Mouse (Mus musculus) lung, postnatal 36 days (tissue): ENCODE measurements around the gene Jak1.

ENCODE experiments used
- DNase-seq: peaks from one replicate; pipeline ENCODE4 v3.0.0; 2022; ENCODE audit warnings: mixed read lengths

Gene Jak1

DNA sequence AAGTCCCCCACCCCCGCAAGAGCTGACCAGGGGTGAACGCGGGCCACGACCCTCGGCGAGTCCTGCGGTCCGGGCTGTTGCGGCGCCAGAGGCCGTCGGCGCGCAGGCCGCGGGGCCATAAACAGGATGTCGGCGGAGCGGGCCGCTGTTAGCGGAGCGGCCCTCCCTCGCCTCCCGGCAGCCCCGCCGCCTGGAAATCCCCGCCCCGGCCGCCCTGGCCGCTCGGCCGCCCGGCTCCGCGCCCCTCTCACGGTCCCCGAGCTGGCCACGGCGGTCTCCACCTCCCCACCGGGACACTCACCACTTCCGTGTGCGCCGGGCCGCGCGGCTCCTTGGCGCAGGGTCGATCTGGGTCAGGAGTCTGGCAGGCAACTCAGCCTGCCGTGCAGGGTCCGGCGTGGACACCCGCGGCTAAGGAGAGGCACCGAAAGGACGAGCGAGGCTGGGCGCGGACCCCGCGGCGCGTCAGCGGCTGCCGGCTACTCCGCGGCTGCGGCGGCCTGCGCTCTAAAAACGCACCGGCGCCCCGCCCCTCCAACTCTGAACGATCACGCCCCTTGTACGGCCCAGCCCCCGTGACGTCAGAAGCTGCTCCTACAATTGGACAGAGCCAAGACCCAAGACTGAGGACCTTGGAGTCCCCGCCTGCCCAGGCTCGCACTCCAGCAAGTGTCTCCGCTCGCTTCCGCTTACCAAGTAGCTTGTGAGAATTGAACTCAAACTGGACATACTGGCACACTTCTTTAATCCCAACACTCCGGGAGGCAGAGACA is at the start of gene Jak1:
Gene Jak1, minus strand, starts transcription at position 542 of the 773 bp plus-strand sequence.
- peak; percentile 100 for DNase-seq

- no peak for DNase-seq
Observed at GRCm38 (mm10) chr4:101312055-101312454, 47.0 kb upstream of the Jak1 start.

- DNase-seq: no peak
Observed at GRCm38 (mm10) chr4:101308166-101308565, 43.1 kb upstream of the Jak1 start.

- DNase-seq: no peak
Observed at GRCm38 (mm10) chr4:101307286-101307685, 42.2 kb upstream of the Jak1 start.

- no peak for DNase-seq
Observed at GRCm38 (mm10) chr4:101306132-101306915, 41.2 kb upstream of the Jak1 start.

DNA sequence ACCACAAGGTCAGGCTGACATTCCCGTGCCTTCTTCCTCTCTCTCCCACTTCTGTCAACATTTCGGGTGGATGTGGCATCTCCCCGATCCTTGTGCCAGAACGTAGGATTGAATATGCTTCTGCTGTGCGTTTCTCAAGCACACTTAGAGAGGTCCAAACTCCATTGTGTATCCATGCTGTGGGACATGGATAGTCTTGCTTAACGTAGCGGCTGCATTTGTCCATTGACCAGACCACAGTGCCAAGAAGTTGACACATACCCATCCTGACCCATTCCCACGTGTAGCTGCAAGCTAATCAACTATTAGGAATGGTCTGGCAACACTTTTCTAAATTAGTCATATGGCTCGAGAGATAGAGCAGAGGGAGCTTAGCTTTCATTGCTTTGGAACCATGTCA is 40.0 kb upstream of the Jak1 start:
- DNase-seq: no peak

DNA sequence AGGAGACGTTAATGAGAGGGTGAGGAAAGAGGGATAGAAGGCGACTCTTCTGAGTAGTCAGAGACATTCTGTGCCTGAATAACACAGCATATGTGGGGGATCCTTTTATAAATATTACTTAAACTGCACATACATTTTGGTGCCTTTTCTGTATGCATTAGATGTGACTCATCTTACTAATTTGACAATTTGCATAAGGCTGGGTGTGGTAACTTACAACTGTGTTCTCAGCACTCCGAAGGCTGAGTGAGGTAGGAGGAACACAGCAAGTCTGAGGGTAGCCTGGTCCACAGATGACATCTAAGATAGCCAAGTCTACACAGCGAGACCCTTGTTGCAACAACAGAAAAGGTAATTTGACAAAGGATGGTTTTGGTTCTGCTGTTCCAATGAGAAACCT is 39.0 kb upstream of the Jak1 start:
- no peak for DNase-seq

- no peak for DNase-seq
Observed at GRCm38 (mm10) chr4:101300392-101300910, 35.4 kb upstream of the Jak1 start.

- DNase-seq: no peak
Observed at GRCm38 (mm10) chr4:101298311-101298990, 33.4 kb upstream of the Jak1 start.

DNA sequence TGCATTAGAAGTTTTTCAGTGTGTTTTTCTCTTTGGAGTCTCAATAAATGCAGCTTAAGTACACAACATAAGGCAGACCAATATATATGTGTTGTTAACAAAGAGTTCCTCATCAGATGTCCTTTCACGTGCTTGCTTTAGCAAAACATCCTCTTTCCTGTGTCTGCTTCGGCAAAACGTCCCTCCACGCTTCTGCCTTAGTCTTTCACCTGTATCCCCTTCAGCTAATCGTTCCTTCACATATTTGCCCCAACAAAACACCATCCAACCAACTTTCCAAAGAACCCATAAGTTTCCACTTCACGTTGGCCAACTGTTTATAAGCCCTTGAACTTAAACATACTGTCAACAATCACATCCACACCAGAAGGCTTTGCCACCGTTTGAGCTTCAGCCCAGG is 31.8 kb upstream of the Jak1 start:
- peak; percentile 28 for DNase-seq

DNA sequence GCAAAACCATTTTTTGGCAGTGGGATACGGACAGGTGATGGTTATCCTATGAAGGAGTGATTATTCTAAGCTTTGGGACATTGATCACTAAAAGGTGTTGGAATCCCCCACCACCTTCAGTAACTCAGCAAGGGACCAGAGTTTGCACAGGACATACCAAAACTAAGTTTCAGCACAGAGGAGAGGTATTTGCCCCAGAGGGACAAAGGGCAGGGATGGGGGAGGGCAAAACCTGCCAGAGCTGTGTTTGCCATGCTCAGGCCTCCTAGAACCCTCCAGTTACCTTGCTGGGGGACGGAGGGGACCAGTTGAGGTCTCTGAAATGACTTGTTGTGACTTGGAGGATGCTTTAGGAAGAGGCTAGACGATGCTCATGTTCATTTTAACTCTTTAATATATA is 30.7 kb upstream of the Jak1 start:
- no peak for DNase-seq

DNA sequence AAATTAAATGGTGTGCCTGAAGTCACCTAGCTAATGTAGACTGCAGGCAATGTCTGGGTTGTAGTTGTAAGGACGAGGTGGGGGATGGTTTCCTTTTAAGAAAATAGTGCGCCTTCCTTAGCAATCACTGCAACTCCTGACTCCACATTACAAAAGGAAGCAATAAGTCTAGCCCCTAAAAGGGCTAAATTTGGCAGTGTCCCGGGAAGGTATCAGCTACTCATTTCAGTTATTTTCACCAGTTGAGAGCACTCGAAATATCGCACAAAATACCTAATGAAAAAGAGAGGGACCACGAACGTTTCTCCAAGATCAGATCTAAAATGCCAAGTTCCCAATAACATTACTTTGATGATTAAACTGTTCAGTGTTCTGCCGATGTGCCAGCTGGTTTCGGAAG is 28.6 kb upstream of the Jak1 start:
- DNase-seq: no peak

DNA sequence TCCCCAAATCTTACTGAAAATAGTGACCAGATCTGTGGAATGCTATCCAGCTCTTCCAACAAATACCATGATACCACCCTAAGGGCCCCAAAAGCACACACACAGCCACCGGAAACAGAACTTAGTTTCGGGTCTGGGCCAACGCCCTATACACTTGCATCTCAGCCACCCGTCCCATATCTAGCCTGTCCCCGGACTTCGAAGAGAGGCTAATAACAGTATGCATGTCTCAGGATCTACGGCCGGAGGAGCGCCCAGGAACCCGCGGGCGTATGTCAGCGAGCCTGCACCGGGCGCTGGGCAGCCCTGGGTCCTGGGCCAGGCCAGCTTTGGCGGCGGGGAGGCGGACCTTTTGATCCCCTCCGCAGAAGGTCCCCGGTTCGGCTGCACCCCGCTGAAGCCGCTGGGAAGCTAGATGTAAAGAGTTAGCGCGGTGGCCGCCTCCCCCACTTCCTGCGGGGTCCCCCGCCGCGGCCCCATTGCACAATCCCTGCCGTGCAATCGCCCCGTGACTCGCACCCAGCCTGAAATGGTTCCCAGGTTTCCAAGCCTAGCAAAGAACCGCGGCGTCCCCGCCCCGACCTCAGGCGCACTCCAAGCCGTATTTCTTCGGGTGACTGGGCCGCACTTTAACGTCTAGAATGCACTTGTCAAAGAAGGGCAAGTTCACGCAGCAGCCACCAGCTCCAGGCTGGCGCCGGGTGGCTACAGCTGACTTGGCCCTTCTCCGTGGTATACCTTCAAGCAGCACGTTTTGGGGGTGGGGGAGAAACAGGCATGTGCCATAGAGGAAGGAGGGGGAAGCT is 27.9 kb upstream of the Jak1 start:
- peak; percentile 78 for DNase-seq

DNA sequence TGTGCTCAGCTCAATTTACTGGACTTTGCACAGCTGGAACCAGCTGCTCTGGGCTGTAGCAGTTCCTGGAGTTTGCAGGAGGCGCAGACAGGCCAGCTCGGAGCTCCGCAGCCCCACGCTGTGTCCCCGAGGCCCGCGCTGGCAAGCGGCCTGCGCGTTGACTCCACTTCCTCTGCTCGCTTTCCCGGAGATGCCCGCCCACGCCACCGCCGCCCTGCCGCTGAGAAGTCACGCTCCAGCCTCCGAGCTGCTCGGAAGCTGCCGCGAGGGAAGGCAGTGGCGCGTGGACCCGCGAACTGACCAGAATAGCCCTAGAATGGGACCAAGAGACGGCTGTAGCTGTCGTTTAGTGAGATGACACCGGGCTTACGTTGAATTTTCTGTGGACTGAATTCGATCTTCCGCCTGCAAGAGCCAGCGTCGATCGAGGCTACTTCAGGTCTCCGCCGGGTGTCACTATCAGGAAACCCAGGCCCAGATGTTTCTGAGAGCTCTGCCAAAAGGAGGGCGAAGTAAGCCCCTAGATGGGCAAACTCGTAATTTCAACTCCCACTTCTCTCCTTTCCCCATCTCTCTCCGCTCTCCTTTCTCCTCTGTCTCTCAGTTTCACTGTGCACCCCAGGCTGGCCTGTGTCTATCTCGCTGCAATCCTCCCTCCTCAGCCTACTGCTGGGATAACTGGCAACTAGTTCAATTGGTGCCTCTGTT is 27.1 kb upstream of the Jak1 start:
- peak; percentile 93 for DNase-seq

DNA sequence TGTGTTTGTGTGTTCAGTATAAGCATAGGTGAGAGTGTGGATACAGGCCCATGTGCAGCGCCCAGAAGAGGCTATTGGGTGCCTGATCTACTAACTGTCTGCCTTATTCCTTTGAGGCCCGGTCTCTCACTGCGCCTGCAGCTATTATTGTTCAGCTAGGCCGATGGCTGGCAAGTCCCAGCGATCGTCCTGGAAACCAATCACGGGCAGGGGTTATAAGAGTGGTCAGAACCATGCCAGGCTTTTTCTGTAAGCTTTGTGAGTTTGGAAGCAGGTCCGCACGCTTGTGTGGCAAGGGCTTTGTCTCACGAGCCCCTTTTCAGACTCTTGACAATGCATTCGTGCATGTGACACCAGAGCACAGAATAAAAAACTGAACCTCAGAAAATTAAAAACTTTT is 23.2 kb upstream of the Jak1 start:
- DNase-seq: no peak

- DNase-seq: no peak
Observed at GRCm38 (mm10) chr4:101286562-101286961, 21.5 kb upstream of the Jak1 start.

DNA sequence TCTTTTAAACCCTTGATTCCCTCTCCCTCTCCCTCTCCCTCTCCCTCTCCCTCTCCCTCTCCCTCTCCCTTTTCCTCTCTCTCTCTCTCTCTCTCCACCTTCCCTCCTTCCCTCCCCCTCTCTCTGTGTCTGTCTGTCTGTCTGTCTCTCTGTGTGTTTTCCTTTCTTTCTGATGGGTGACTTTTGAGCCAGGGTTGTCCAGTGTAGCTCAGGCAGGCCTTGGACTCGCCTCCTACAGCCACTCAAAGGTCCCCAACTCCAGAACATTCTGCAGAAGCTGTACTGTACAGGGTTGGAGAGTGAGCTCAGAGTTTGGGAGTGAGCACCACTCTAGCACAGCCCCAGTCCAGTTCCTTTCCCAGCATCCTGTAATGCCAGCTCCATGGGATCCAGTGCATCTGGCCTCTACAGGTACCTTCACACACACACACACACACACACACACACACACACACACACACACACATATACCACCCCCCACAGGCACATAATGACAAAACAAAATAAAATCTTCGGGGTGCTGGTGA is 20.9 kb upstream of the Jak1 start:
- DNase-seq: no peak

DNA sequence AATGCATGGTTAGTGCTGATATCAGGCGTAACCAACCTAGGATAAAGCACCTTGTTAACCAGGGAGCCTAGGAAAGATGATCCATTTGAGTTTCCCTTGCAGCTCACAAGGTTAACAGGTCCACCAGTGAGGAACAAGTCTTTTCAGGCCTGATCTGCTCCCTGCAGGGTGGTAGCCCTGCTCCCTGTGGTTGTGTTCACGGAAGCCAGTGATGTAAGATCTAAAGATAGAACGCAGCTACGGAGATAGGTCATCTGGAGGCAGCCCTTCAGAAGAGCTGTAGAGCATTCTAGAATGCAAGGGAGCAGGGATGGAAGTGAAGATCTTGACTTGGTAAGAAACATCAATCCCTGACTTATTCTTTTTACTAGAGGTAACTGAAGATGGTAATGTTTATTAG is 18.9 kb upstream of the Jak1 start:
- peak; percentile 47 for DNase-seq

DNA sequence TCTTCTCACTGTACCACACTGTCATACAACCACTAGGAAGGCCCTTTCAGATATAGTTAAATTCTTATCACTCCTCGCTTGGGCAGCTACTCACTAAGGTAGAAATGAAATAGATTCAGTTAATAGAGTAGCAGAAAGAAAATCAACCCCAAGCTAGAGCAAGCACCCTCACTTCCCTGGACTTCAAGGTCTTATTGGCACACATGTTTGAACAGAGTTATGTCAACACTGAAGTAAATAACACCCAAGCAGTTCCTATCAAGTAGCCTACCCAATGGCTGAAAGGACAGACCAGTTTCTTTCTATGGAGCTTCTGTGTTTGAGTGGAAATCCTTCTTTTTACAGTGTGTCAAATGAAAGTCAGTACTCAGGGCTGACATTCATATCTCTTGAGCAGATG is 17.2 kb upstream of the Jak1 start:
- DNase-seq: no peak

DNA sequence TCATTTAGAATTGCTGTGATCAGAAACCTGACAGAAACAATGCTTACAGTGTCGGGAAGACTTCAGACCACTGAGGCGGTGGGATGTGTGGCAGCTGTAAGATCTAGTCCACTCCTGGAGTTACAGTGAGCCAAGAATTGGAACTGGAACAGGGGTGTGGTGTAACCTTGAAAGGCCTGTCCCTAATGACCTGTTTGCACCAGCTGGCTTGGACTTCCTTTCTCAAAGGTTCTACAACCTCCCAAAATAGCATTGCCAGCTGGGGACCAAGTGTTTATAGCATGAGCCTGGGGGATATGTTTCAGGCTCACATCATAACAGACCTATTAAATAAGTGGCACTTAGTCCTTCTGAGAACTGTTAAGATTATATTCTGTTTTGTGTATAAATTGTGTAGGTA is 15.0 kb upstream of the Jak1 start:
- no peak for DNase-seq

GRCm38 (mm10) chr4:101276456-101277070 is 11.5 kb upstream of the Jak1 start:
- no peak for DNase-seq
